7 mouse cellular contexts compared by ENCODE assay signal in genomic region chr3:95670419-95670818, GRCm38 (mm10). TPM values are rescaled to one million over a fixed set of nuclear protein-coding genes. Genes with fewer than 3 reads are reported as not detected.
DNase-seq lines count a peak whose midpoint lies in the region; ATAC-seq and TF ChIP-seq lines count a peak whose summit lies in the region.
"Not testable (repeated sequence)": the region's sequence is repeated elsewhere in the genome, so short reads cannot be mapped to it uniquely, and the experiment has no call there.

No protein-coding gene starts in this region.

- not testable (repeated sequence) for TF ChIP-seq POLR2A in ES-Bruce4 (IDR thresholded peaks at IDR 0.05; ENCODE audit: insufficient read depth, low read length); liver, adult 2 months (IDR thresholded peaks at IDR 0.05; ENCODE audit: extremely low read depth, insufficient read depth, low read length)

- TF ChIP-seq CTCF in ES-Bruce4 (IDR thresholded peaks at IDR 0.05; ENCODE audit: low read depth, low read length) = not testable (repeated sequence)
- peak; percentile 28; the same call in 1 of the 2 replicates for TF ChIP-seq CTCF in forebrain, postnatal 0 days (IDR thresholded peaks at IDR 0.05; ENCODE audit: low read depth)
- 0 out of 2 replicates have a peak, but pooled peaks have one; percentile 9 for TF ChIP-seq CTCF in heart, postnatal 0 days (IDR thresholded peaks at IDR 0.05; ENCODE audit: low read depth)
- peak; percentile 44 for TF ChIP-seq CTCF in kidney, postnatal 0 days (IDR thresholded peaks at IDR 0.05; ENCODE audit: low read depth)
- peak; percentile 7; the same call in 1 of the 2 replicates for TF ChIP-seq CTCF in liver, adult 2 months (IDR thresholded peaks at IDR 0.05; ENCODE audit: low read depth, low read length)
- peak; percentile 36 for TF ChIP-seq CTCF in midbrain, postnatal 0 days (IDR thresholded peaks at IDR 0.05)

- ATAC-seq in forebrain, postnatal 0 days; heart, postnatal 0 days (ENCODE audit: insufficient read depth, low read depth); kidney, postnatal 0 days (replicated peaks; ENCODE audit: low FRiP score, low read depth); midbrain, postnatal 0 days (ENCODE audit: low FRiP score): not testable (repeated sequence)

- WGBS in forebrain, postnatal 0 days = 97% methylated on average over 3 of the region's 3 CpGs
- WGBS in heart, postnatal 0 days = 95% methylated on average over 3 of the region's 3 CpGs
- WGBS in kidney, postnatal 0 days = 94% methylated on average over 3 of the region's 3 CpGs
- 94% methylated on average over 3 of the region's 3 CpGs for WGBS in liver, adult 2 months
- WGBS in midbrain, postnatal 0 days = 94% methylated on average over 3 of the region's 3 CpGs

- not testable (repeated sequence) for H3K4me2 ChIP-seq in forebrain, postnatal 0 days (ENCODE audit: low read depth); heart, postnatal 0 days (ENCODE audit: low read depth, low read length); kidney, postnatal 0 days (ENCODE audit: low read length); midbrain, postnatal 0 days (ENCODE audit: low read depth, low read length, poor library complexity, severe bottlenecking)

- not testable (repeated sequence) for H3K9ac ChIP-seq in ES-Bruce4 (ENCODE audit: low read depth, poor library complexity, severe bottlenecking); forebrain, postnatal 0 days; heart, postnatal 0 days (replicated peaks; ENCODE audit: low read depth, low read length); kidney, postnatal 0 days (ENCODE audit: low read depth, low read length); liver, adult 2 months (ENCODE audit: low read depth, low read length); midbrain, postnatal 0 days (replicated peaks; ENCODE audit: low read length, poor library complexity, severe bottlenecking)

- 0 out of 2 replicates have a peak overlapping the region, but pooled peaks have one; percentile 97 for H3K27ac ChIP-seq in ES-Bruce4 (ENCODE audit: insufficient read depth, low read length)
- not testable (repeated sequence) for H3K27ac ChIP-seq in forebrain, postnatal 0 days (ENCODE audit: low read depth, low read length); heart, postnatal 0 days (ENCODE audit: low read depth); kidney, postnatal 0 days; liver, adult 2 months (replicated peaks; ENCODE audit: insufficient read depth, low read depth, low read length); midbrain, postnatal 0 days (ENCODE audit: low read depth, low read length)

- peak; percentile 34 for DNase-seq in 3T3-L1 (ENCODE audit: low read depth, low spot score)
- not testable (repeated sequence) for DNase-seq in forebrain, postnatal 0 days; heart, postnatal 0 days (ENCODE audit: low spot score); kidney, postnatal 0 days (ENCODE audit: low spot score); liver, adult 2 months (ENCODE audit: extremely low read depth, low read depth, low spot score); midbrain, postnatal 0 days (ENCODE audit: low spot score)

- H3K4me3 ChIP-seq in ES-Bruce4 (ENCODE audit: low read depth, low read length); forebrain, postnatal 0 days (ENCODE audit: low read depth, low read length); heart, postnatal 0 days (ENCODE audit: low read depth, low read length); kidney, postnatal 0 days (replicated peaks; ENCODE audit: low read depth, low read length); liver, adult 2 months (ENCODE audit: insufficient read depth, low read depth, low read length); midbrain, postnatal 0 days (ENCODE audit: low read depth, low read length): not testable (repeated sequence)

- not testable (repeated sequence) for TF ChIP-seq EP300 in ES-Bruce4 (IDR thresholded peaks at IDR 0.05; ENCODE audit: insufficient read depth, low read depth, low read length); heart, postnatal 0 days (IDR thresholded peaks at IDR 0.05; ENCODE audit: low read depth)

- H3K79me2 ChIP-seq in liver, adult 2 months (ENCODE audit: control insufficient read depth, insufficient read depth, low read length) = not testable (repeated sequence)

- H3K4me1 ChIP-seq in ES-Bruce4 (ENCODE audit: control insufficient read depth, insufficient read depth, low read length); forebrain, postnatal 0 days (ENCODE audit: insufficient read depth); midbrain, postnatal 0 days (ENCODE audit: insufficient read depth, low read length): not testable (repeated sequence)
- H3K4me1 ChIP-seq in heart, postnatal 0 days (ENCODE audit: control insufficient read depth, insufficient read depth) = peaks cover 67% of the 10 kb centered on the region
- peaks cover 50% of the 10 kb centered on the region for H3K4me1 ChIP-seq in kidney, postnatal 0 days (replicated peaks; ENCODE audit: insufficient read depth, low read length)
- peaks cover 61% of the 10 kb centered on the region for H3K4me1 ChIP-seq in liver, adult 2 months (ENCODE audit: control insufficient read depth, insufficient read depth, low read length)

- H3K36me3 ChIP-seq in ES-Bruce4 (ENCODE audit: control insufficient read depth, insufficient read depth, low read length, poor library complexity, severe bottlenecking); kidney, postnatal 0 days (ENCODE audit: insufficient read depth, low read length); liver, adult 2 months (ENCODE audit: control insufficient read depth, insufficient read depth, low read length); midbrain, postnatal 0 days (ENCODE audit: insufficient read depth, low read length): not testable (repeated sequence)
- peaks cover 18% of the 10 kb centered on the region; the same call in 1 of the 2 replicates for H3K36me3 ChIP-seq in forebrain, postnatal 0 days (ENCODE audit: insufficient read depth)
- H3K36me3 ChIP-seq in heart, postnatal 0 days (replicated peaks; ENCODE audit: control insufficient read depth, insufficient read depth, low read length) = peaks cover 11% of the 10 kb centered on the region

- not testable (repeated sequence) for H3K27me3 ChIP-seq in ES-Bruce4 (ENCODE audit: control insufficient read depth, insufficient read depth, low read length, poor library complexity, severe bottlenecking); forebrain, postnatal 0 days (ENCODE audit: insufficient read depth, low read length); heart, postnatal 0 days (ENCODE audit: control insufficient read depth, insufficient read depth, low read length); kidney, postnatal 0 days (ENCODE audit: insufficient read depth, low read length); liver, adult 2 months (ENCODE audit: control insufficient read depth, insufficient read depth, low read length); midbrain, postnatal 0 days (ENCODE audit: insufficient read depth, low read length)

- not testable (repeated sequence) for H3K9me3 ChIP-seq in ES-Bruce4 (replicated peaks; ENCODE audit: control insufficient read depth, insufficient read depth, low read length, poor library complexity, severe bottlenecking); forebrain, postnatal 0 days (ENCODE audit: low read length); heart, postnatal 0 days (replicated peaks; ENCODE audit: control insufficient read depth, low read length); kidney, postnatal 0 days (replicated peaks; ENCODE audit: low read length); midbrain, postnatal 0 days (ENCODE audit: low read length)

RNA-seq across cellular contexts. Expression of gene Mcl1, which starts 11.8 kb away (rescaled TPM):
- 247 and 264 TPM in 2 replicates for polyA plus RNA-seq in ES-Bruce4 (2011; ENCODE audit: insufficient read depth, insufficient read length, low read depth, missing spikeins)
- 131 and 137 TPM in 2 replicates for total RNA-seq in forebrain, postnatal 0 days (2014; rRNA removed)
- 42.9 and 46.6 TPM in 2 replicates for polyA plus RNA-seq in forebrain, postnatal 0 days (2015; fragmentation: Nextera tagmentation; extraction: Ambion mirVana)
- 213 and 278 TPM in 2 replicates for total RNA-seq in heart, postnatal 0 days (2014; rRNA removed; ENCODE audit: low replicate concordance)
- 50.1 and 51.9 TPM in 2 replicates for polyA plus RNA-seq in heart, postnatal 0 days (2015; fragmentation: Nextera tagmentation; extraction: Ambion mirVana)
- polyA plus RNA-seq in kidney, postnatal 0 days (2015; fragmentation: Nextera tagmentation; extraction: Ambion mirVana) = 60.9 and 70.2 TPM in 2 replicates
- total RNA-seq in liver, adult 2 months (2014; rRNA removed) = 57.5 and 92.2 TPM in 2 replicates
- polyA plus RNA-seq in liver, adult 2 months (2012; rRNA removed) = 38.7 and 39.4 TPM in 2 replicates
- total RNA-seq in midbrain, postnatal 0 days (2014; rRNA removed) = 105 and 136 TPM in 2 replicates
- 35.8 and 42.8 TPM in 2 replicates for polyA plus RNA-seq in midbrain, postnatal 0 days (2015; fragmentation: Nextera tagmentation; extraction: Ambion mirVana)

RNA-seq across cellular contexts. Expression of gene Adamtsl4, which starts 17.3 kb away (rescaled TPM):
- 6.9 and 10.1 TPM in 2 replicates for polyA plus RNA-seq in ES-Bruce4 (2011; ENCODE audit: insufficient read depth, insufficient read length, low read depth, missing spikeins)
- total RNA-seq in forebrain, postnatal 0 days (2014; rRNA removed) = 0.81 and 1.8 TPM in 2 replicates
- polyA plus RNA-seq in forebrain, postnatal 0 days (2015; fragmentation: Nextera tagmentation; extraction: Ambion mirVana) = 0.67 and 2.0 TPM in 2 replicates
- 20.2 and 23.8 TPM in 2 replicates for total RNA-seq in heart, postnatal 0 days (2014; rRNA removed; ENCODE audit: low replicate concordance)
- 7.5 and 11.2 TPM in 2 replicates for polyA plus RNA-seq in heart, postnatal 0 days (2015; fragmentation: Nextera tagmentation; extraction: Ambion mirVana)
- polyA plus RNA-seq in kidney, postnatal 0 days (2015; fragmentation: Nextera tagmentation; extraction: Ambion mirVana) = 3.6 TPM in 2 replicates
- 0.55 and 1.6 TPM in 2 replicates for total RNA-seq in liver, adult 2 months (2014; rRNA removed)
- polyA plus RNA-seq in liver, adult 2 months (2012; rRNA removed) = 2.5 and 4.7 TPM in 2 replicates
- 1.3 and 1.4 TPM in 2 replicates for total RNA-seq in midbrain, postnatal 0 days (2014; rRNA removed)
- polyA plus RNA-seq in midbrain, postnatal 0 days (2015; fragmentation: Nextera tagmentation; extraction: Ambion mirVana) = 1.0 and 1.4 TPM in 2 replicates

RNA-seq across cellular contexts. Expression of gene Ensa, which starts 45.6 kb away (rescaled TPM):
- polyA plus RNA-seq in ES-Bruce4 (2011; ENCODE audit: insufficient read depth, insufficient read length, low read depth, missing spikeins) = 67.4 and 68.5 TPM in 2 replicates
- 140 and 146 TPM in 2 replicates for total RNA-seq in forebrain, postnatal 0 days (2014; rRNA removed)
- polyA plus RNA-seq in forebrain, postnatal 0 days (2015; fragmentation: Nextera tagmentation; extraction: Ambion mirVana) = 145 and 151 TPM in 2 replicates
- total RNA-seq in heart, postnatal 0 days (2014; rRNA removed; ENCODE audit: low replicate concordance) = 43.3 and 49.6 TPM in 2 replicates
- polyA plus RNA-seq in heart, postnatal 0 days (2015; fragmentation: Nextera tagmentation; extraction: Ambion mirVana) = 38.5 and 40.6 TPM in 2 replicates
- polyA plus RNA-seq in kidney, postnatal 0 days (2015; fragmentation: Nextera tagmentation; extraction: Ambion mirVana) = 53.8 and 57.3 TPM in 2 replicates
- total RNA-seq in liver, adult 2 months (2014; rRNA removed) = 23.5 and 25.1 TPM in 2 replicates
- polyA plus RNA-seq in liver, adult 2 months (2012; rRNA removed) = 5.0 and 5.2 TPM in 2 replicates
- total RNA-seq in midbrain, postnatal 0 days (2014; rRNA removed) = 100 and 124 TPM in 2 replicates
- polyA plus RNA-seq in midbrain, postnatal 0 days (2015; fragmentation: Nextera tagmentation; extraction: Ambion mirVana) = 167 and 169 TPM in 2 replicates
